Mouse (Mus musculus): ENCODE data around the gene Dcp1b. TPM values are rescaled to one million over a fixed set of nuclear protein-coding genes. Genes with fewer than 3 reads are reported as not detected.
"Not testable (repeated sequence)": the region's sequence is repeated elsewhere in the genome, so short reads cannot be mapped to it uniquely, and the experiment has no call there.

Gene Dcp1b
- polyA plus RNA-seq, 1 experiment from 2014 or later, result 4.5 TPM

- Histone ChIP-seq H3K4me1 (ENCODE audit: insufficient read depth) (peaks cover 5% of the 10 kb centered on the region), H3K36me3 (replicated peaks; ENCODE audit: insufficient read depth, low read length) (no peaks in the 10 kb centered on the region; the same call in 1 of the 2 replicates), H3K9me3 (ENCODE audit: low read length) (no peaks in the 10 kb centered on the region), H3K27me3 (ENCODE audit: insufficient read depth, low read length) (no peaks in the 10 kb centered on the region), H3K4me3 (ENCODE audit: low read depth, low read length) (no peak overlapping the region), H3K27ac (ENCODE audit: low read depth) (no peak overlapping the region), H3K9ac (replicated peaks) (no peak overlapping the region), H3K4me2 (ENCODE audit: low read depth, low read length) (no peak overlapping the region)
- TF ChIP-seq EP300 (IDR thresholded peaks at IDR 0.05; ENCODE audit: low read depth) (no peak), CTCF (IDR thresholded peaks at IDR 0.05; ENCODE audit: low read depth) (no peak)
- DNase-seq (no peak), ATAC-seq (no peak)
- 65% methylated on average over 15 of the region's 15 CpGs for WGBS (ENCODE audit: insufficient replicate concordance)
These were observed 23.7 kb downstream of the Dcp1b start for GRCm38 (mm10) chr6:119198534-119199273.

GRCm38 (mm10) chr6:119199274-119199879 is 24.3 kb downstream of the Dcp1b start:
- H3K9me3 ChIP-seq (ENCODE audit: low read length), result no peaks in the 10 kb centered on the region
- WGBS (ENCODE audit: insufficient replicate concordance), result 66% methylated on average over 8 of the region's 8 CpGs

GRCm38 (mm10) chr6:119200362-119200761 is 25.3 kb downstream of the Dcp1b start:
- Histone ChIP-seq H3K4me2 (ENCODE audit: low read depth, low read length) (no peak overlapping the region), H3K27ac (ENCODE audit: low read depth) (peak overlapping the region; percentile 86), H3K36me3 (replicated peaks; ENCODE audit: insufficient read depth, low read length) (no peaks in the 10 kb centered on the region; the same call in 1 of the 2 replicates), H3K9me3 (ENCODE audit: low read length) (no peaks in the 10 kb centered on the region), H3K4me1 (ENCODE audit: insufficient read depth) (peaks cover 5% of the 10 kb centered on the region), H3K27me3 (ENCODE audit: insufficient read depth, low read length) (no peaks in the 10 kb centered on the region), H3K4me3 (ENCODE audit: low read depth, low read length) (no peak overlapping the region), H3K9ac (replicated peaks) (no peak overlapping the region)
- no peak for TF ChIP-seq CTCF (IDR thresholded peaks at IDR 0.05; ENCODE audit: low read depth)
- TF ChIP-seq EP300 (IDR thresholded peaks at IDR 0.05; ENCODE audit: low read depth), result no peak
- 58% methylated on average over 5 of the region's 5 CpGs for WGBS (ENCODE audit: insufficient replicate concordance)
- ATAC-seq (peak; percentile 94), DNase-seq (peak; percentile 22)

More at GRCm38 (mm10) chr6:119199274-119199879, 24.3 kb downstream of the Dcp1b start:
- Histone ChIP-seq H3K4me3 (ENCODE audit: low read depth, low read length) (no peak overlapping the region), H3K36me3 (replicated peaks; ENCODE audit: insufficient read depth, low read length) (no peaks in the 10 kb centered on the region; the same call in 1 of the 2 replicates), H3K27me3 (ENCODE audit: insufficient read depth, low read length) (no peaks in the 10 kb centered on the region), H3K9ac (replicated peaks) (no peak overlapping the region), H3K4me2 (ENCODE audit: low read depth, low read length) (no peak overlapping the region), H3K27ac (ENCODE audit: low read depth) (no peak overlapping the region), H3K4me1 (ENCODE audit: insufficient read depth) (peaks cover 5% of the 10 kb centered on the region)
- TF ChIP-seq EP300 (IDR thresholded peaks at IDR 0.05; ENCODE audit: low read depth), result no peak
- no peak for TF ChIP-seq CTCF (IDR thresholded peaks at IDR 0.05; ENCODE audit: low read depth)
- no peak for DNase-seq
- no peak for ATAC-seq

GRCm38 (mm10) chr6:119201575-119201974 is 26.5 kb downstream of the Dcp1b start:
- 80% methylated on average over 4 of the region's 4 CpGs for WGBS (ENCODE audit: insufficient replicate concordance)
- no peak for TF ChIP-seq CTCF (IDR thresholded peaks at IDR 0.05; ENCODE audit: low read depth)
- no peak for TF ChIP-seq EP300 (IDR thresholded peaks at IDR 0.05; ENCODE audit: low read depth)
- 0 out of 2 replicates have a peak overlapping the region, but pooled peaks have one; percentile 86 for H3K27ac ChIP-seq (ENCODE audit: low read depth)
- H3K9ac ChIP-seq (replicated peaks), result no peak overlapping the region
- no peak overlapping the region for H3K4me2 ChIP-seq (ENCODE audit: low read depth, low read length)
- H3K27me3 ChIP-seq (ENCODE audit: insufficient read depth, low read length), result no peaks in the 10 kb centered on the region
- H3K4me3 ChIP-seq (ENCODE audit: low read depth, low read length), result no peak overlapping the region
- H3K36me3 ChIP-seq (replicated peaks; ENCODE audit: insufficient read depth, low read length), result no peaks in the 10 kb centered on the region; the same call in 1 of the 2 replicates
- ATAC-seq (peak; percentile 61), DNase-seq (no peak)
- no peaks in the 10 kb centered on the region for H3K9me3 ChIP-seq (ENCODE audit: low read length)
- peaks cover 3% of the 10 kb centered on the region; the same call in 1 of the 2 replicates for H3K4me1 ChIP-seq (ENCODE audit: insufficient read depth)

- no peak for TF ChIP-seq CTCF (IDR thresholded peaks at IDR 0.05; ENCODE audit: low read depth)
- TF ChIP-seq EP300 (IDR thresholded peaks at IDR 0.05; ENCODE audit: low read depth), result no peak
- no peak for ATAC-seq
- Histone ChIP-seq H3K9ac (replicated peaks) (no peak overlapping the region), H3K4me2 (ENCODE audit: low read depth, low read length) (no peak overlapping the region), H3K4me3 (ENCODE audit: low read depth, low read length) (no peak overlapping the region), H3K27ac (ENCODE audit: low read depth) (no peak overlapping the region), H3K27me3 (ENCODE audit: insufficient read depth, low read length) (no peaks in the 10 kb centered on the region), H3K9me3 (ENCODE audit: low read length) (no peaks in the 10 kb centered on the region), H3K36me3 (replicated peaks; ENCODE audit: insufficient read depth, low read length) (no peaks in the 10 kb centered on the region; the same call in 1 of the 2 replicates), H3K4me1 (ENCODE audit: insufficient read depth) (no peaks in the 10 kb centered on the region)
- WGBS (ENCODE audit: insufficient replicate concordance), result 89% methylated on average over 7 of the region's 7 CpGs
- DNase-seq, result no peak
These were observed 29.2 kb downstream of the Dcp1b start for GRCm38 (mm10) chr6:119204286-119204685.

GRCm38 (mm10) chr6:119204915-119205314 is 29.9 kb downstream of the Dcp1b start:
- no peak overlapping the region for H3K9ac ChIP-seq (replicated peaks)
- no peak for DNase-seq
- TF ChIP-seq CTCF (IDR thresholded peaks at IDR 0.05; ENCODE audit: low read depth) (no peak), EP300 (IDR thresholded peaks at IDR 0.05; ENCODE audit: low read depth) (no peak)

GRCm38 (mm10) chr6:119206006-119206405 is 31.0 kb downstream of the Dcp1b start:
- not testable (repeated sequence) for DNase-seq; H3K27me3 ChIP-seq (ENCODE audit: insufficient read depth, low read length); H3K27ac ChIP-seq (ENCODE audit: low read depth); H3K4me1 ChIP-seq (ENCODE audit: insufficient read depth); H3K9me3 ChIP-seq (ENCODE audit: low read length); H3K9ac ChIP-seq (replicated peaks); H3K36me3 ChIP-seq (replicated peaks; ENCODE audit: insufficient read depth, low read length); H3K4me2 ChIP-seq (ENCODE audit: low read depth, low read length); H3K4me3 ChIP-seq (ENCODE audit: low read depth, low read length); ATAC-seq
- 79% methylated on average over 7 of the region's 7 CpGs for WGBS (ENCODE audit: insufficient replicate concordance)

More at GRCm38 (mm10) chr6:119204915-119205314, 29.9 kb downstream of the Dcp1b start:
- no peaks in the 10 kb centered on the region for H3K27me3 ChIP-seq (ENCODE audit: insufficient read depth, low read length)
- no peaks in the 10 kb centered on the region for H3K4me1 ChIP-seq (ENCODE audit: insufficient read depth)
- H3K9me3 ChIP-seq (ENCODE audit: low read length), result no peaks in the 10 kb centered on the region
- H3K36me3 ChIP-seq (replicated peaks; ENCODE audit: insufficient read depth, low read length), result no peaks in the 10 kb centered on the region; the same call in 1 of the 2 replicates
- no peak for ATAC-seq
- no peak overlapping the region for H3K4me2 ChIP-seq (ENCODE audit: low read depth, low read length)
- 71% methylated on average over 3 of the region's 3 CpGs for WGBS (ENCODE audit: insufficient replicate concordance)
- no peak overlapping the region for H3K27ac ChIP-seq (ENCODE audit: low read depth)
- no peak overlapping the region for H3K4me3 ChIP-seq (ENCODE audit: low read depth, low read length)
